Mouse (Mus musculus) midbrain, embryonic 15.5 days (tissue): ENCODE data around the gene Tor1b. TPM values are rescaled to one million over a fixed set of nuclear protein-coding genes. Genes with fewer than 3 reads are reported as not detected.

Source experiments
- ATAC-seq: fragments of 200-750 bp; cut with Nextera tagmentation; replicated peaks from 2 replicates; pipeline ENCODE4 v1.8.0; 2017; ENCODE audit warnings: moderate TSS enrichment
- H3K27ac ChIP-seq: fragments of 300-500 bp; sonication (generic); 2 replicates; pipeline ENCODE4 v1.5.1; 2015; ENCODE audit warnings: mild to moderate bottlenecking, inconsistent platforms
- H3K27me3 ChIP-seq: fragments of 300-500 bp; sonication (generic); replicated peaks from 2 replicates; pipeline ENCODE4 v1.6.1; 2015; ENCODE audit warnings: inconsistent platforms
- H3K36me3 ChIP-seq: fragments of 300-500 bp; sonication (generic); replicated peaks from 2 replicates; pipeline ENCODE4 v1.6.1; 2015; ENCODE audit warnings: inconsistent platforms
- H3K4me1 ChIP-seq: fragments of 300-500 bp; sonication (generic); 2 replicates; pipeline ENCODE4 v1.6.1; 2015; ENCODE audit warnings: inconsistent platforms
- H3K4me2 ChIP-seq: fragments of 300-500 bp; sonication (generic); 2 replicates; pipeline ENCODE4 v1.6.1; 2015; ENCODE audit warnings: inconsistent platforms, mild to moderate bottlenecking, moderate library complexity
- H3K4me3 ChIP-seq: fragments of 300-500 bp; sonication (generic); 2 replicates; pipeline ENCODE4 v1.5.1; 2015; ENCODE audit warnings: mild to moderate bottlenecking, inconsistent platforms
- H3K9ac ChIP-seq: fragments of 300-500 bp; sonication (generic); 2 replicates; pipeline ENCODE4 v1.6.1; 2015; ENCODE audit warnings: mild to moderate bottlenecking, inconsistent platforms
- H3K9me3 ChIP-seq: fragments of 300-500 bp; sonication (generic); 2 replicates; pipeline ENCODE4 v1.6.1; 2016; ENCODE audit warnings: inconsistent platforms
- whole genome bisulfite sequencing: fragments of 180-500 bp; shearing (Covaris S2); methylation state at CpG from one replicate; pipeline ENCODE4 v1.1.7; 2015; ENCODE audit warnings: mixed read lengths; 5-methylcytosine and 5-hydroxymethylcytosine counted together
- polyA plus RNA-seq: library from polyadenylated mRNA; unstranded; fragments of >200 nt; fragmentation: Nextera tagmentation; extraction: Ambion mirVana; gene quantifications from 2 replicates; pipeline ENCODE4 v1.2.1, GENCODE M21; 2015

The Tor1b gene
- polyA plus RNA-seq, 1 experiment from 2014 or later = 20.8 TPM

DNA sequence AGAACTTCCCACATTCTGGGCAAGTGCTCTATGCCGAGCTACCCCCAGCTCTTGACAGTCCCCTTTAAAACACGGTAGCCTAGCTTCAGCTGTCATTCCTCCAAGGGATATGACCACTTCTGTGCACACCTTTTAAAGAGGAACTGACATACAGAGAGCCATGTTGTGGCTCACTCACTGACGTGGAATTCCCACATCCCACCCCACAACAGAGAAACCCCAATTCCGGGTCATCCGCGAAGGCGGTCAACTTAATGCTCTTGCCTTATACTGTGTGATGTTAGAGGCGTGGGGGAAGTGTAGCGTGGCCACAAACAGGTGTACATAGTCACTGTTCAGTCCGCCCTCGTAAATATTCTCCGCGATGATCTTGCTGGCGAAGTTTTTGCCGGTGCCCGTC lies 14.1 kb downstream of the Tor1b start:
- Histone ChIP-seq H3K4me3 (peak overlapping the region; percentile 66), H3K9ac (peak overlapping the region; percentile 77), H3K4me1 (peaks cover 20% of the 10 kb centered on the region), H3K27me3 (no peaks in the 10 kb centered on the region), H3K9me3 (no peaks in the 10 kb centered on the region), H3K27ac (peak overlapping the region; percentile 70; the same call in 1 of the 2 replicates), H3K36me3 (peaks cover 16% of the 10 kb centered on the region), H3K4me2 (peak overlapping the region; percentile 83)
- WGBS = 21% methylated on average over 16 of the region's 16 CpGs
- peak; percentile 19; the same call in 1 of the 2 replicates for ATAC-seq

- no peaks in the 10 kb centered on the region for H3K27me3 ChIP-seq
- H3K4me1 ChIP-seq = peaks cover 20% of the 10 kb centered on the region
- peak within 1 kb of the TSS; percentile 70 for H3K27ac ChIP-seq
- WGBS = 1% methylated on average over 59 of the region's 59 CpGs
- H3K4me2 ChIP-seq = peak within 1 kb of the TSS; percentile 83
- H3K36me3 ChIP-seq = peaks cover 13% of the 10 kb centered on the region; the same call in 1 of the 2 replicates
- peak within 1 kb of the TSS; percentile 77 for H3K9ac ChIP-seq
- ATAC-seq = peak; percentile 95
- no peaks in the 10 kb centered on the region for H3K9me3 ChIP-seq
- H3K4me3 ChIP-seq = peak within 1 kb of the TSS; percentile 66
Measured at GRCm38 (mm10) chr2:30967352-30968327, 14.9 kb downstream of the Tor1b start, which contains the start of gene Tor1a. Tor1a (minus strand) TSS chr2:30967933.

DNA sequence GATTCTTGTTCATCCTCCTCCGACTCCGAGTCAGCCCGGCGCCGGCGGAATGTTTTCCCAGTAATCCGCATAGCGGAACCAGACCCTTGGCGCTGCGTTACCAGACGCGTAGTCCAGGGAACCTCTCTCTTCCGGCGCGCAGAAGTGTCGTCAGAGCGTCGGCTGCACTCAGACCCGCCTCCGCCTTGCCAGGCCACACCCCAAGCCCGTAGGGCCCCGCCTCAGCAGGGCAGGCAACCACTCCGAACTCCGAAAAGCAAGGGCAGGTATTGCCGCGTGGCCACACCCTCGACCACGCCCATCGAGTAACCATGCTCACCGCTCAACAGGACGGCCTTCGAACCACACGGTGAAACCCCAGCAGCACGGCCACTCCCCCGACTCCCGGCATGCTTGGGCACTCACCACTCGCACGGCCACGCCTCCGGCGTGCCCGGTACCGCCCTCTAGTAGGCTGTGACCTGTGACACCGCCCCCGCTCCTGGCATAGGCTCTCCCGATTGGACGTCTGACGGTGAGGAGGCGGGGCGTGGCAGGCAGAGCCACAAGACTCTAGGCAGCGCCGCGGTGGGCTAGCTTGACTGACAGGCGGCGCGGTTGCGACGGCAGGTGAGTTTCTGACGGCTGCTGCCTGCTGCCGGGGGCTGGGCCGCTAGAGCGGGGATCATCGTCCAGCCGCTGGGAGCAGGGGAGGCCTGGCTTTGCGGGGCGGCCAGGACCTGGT lies 29.2 kb downstream of the Tor1b start, which contains the start of the genes BC005624 and Usp20:
TSS of gene BC005624 (minus strand) at position 412 of the 724 bp plus-strand sequence.
TSS of gene Usp20 (plus strand) at position 490 of the 724 bp plus-strand sequence.
- peak; percentile 97 for ATAC-seq
- peaks cover 29% of the 10 kb centered on the region for H3K4me1 ChIP-seq
- no peaks in the 10 kb centered on the region for H3K27me3 ChIP-seq
- peak within 1 kb of the TSS; percentile 75 for H3K4me2 ChIP-seq
- no peaks in the 10 kb centered on the region for H3K9me3 ChIP-seq
- H3K4me3 ChIP-seq = peak within 1 kb of the TSS; percentile 88
- peaks cover 23% of the 10 kb centered on the region for H3K36me3 ChIP-seq
- peak within 1 kb of the TSS; percentile 82 for H3K27ac ChIP-seq
- under 1% methylated on average over 66 of the region's 66 CpGs for WGBS
- peak within 1 kb of the TSS; percentile 70 for H3K9ac ChIP-seq

- peak overlapping the region; percentile 75 for H3K4me2 ChIP-seq
- H3K4me1 ChIP-seq = peaks cover 29% of the 10 kb centered on the region
- H3K27ac ChIP-seq = no peak overlapping the region
- H3K9ac ChIP-seq = peak overlapping the region; percentile 70; the same call in 1 of the 2 replicates
- peaks cover 18% of the 10 kb centered on the region for H3K36me3 ChIP-seq
- no peak for ATAC-seq
- H3K27me3 ChIP-seq = no peaks in the 10 kb centered on the region
- H3K4me3 ChIP-seq = peak overlapping the region; percentile 88
- no peaks in the 10 kb centered on the region for H3K9me3 ChIP-seq
- WGBS = 53% methylated on average over 7 of the region's 7 CpGs
Measured at GRCm38 (mm10) chr2:30983024-30983423, 30.3 kb downstream of the Tor1b start.

DNA sequence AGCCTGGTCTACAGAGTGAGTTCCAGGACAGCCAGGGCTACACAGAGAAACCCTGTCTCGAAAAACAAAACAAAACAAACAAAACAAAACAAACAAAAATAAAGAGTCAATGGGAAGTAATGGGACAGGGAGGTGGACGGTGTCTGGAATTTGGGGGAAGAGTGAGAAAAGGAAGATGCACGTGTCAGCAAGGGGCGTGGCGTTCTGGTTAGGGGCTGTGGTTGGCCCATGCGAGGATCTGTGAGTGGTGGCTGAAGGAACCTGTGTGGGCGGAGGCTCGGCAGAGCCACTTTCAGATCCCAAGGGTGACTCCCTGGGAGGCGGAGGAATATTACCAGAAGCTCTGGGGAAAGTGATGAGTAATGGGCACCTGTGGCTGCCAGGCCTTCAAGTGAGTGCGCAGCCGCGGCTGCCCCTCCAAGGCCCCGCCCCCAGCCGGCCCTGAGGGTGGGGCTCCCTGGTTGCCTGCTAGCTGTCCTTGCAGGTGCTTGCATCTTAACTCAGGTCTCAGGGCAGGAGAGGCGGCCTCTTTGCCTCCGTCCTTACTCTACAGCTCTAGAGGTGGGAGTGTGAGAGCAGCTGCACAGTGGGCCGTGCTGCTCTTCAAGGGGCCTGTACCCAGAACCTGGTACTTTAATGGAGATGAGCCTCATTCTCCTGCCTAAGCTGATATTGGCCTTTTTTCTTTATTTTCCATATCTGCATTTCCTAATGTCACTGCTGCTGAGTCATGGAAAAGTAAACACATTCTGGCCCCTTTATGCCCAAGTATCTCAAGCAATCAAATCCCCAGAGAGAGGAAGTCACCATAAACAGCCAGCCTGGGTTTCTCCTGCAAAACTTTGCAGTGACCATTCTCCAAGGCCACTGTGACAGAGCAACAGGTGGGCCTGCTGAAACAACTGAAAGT lies 32.6 kb downstream of the Tor1b start:
- no peaks in the 10 kb centered on the region for H3K27me3 ChIP-seq
- WGBS = 28% methylated on average over 17 of the region's 17 CpGs

GRCm38 (mm10) chr2:30990221-30990620 lies 37.5 kb downstream of the Tor1b start:
- ATAC-seq = no peak
- no peak overlapping the region for H3K9ac ChIP-seq
- H3K27me3 ChIP-seq = no peaks in the 10 kb centered on the region
- H3K4me2 ChIP-seq = no peak overlapping the region
- 89% methylated on average over 9 of the region's 9 CpGs for WGBS
- H3K9me3 ChIP-seq = no peaks in the 10 kb centered on the region
- no peak overlapping the region for H3K27ac ChIP-seq
- H3K36me3 ChIP-seq = no peaks in the 10 kb centered on the region
- peaks cover 4% of the 10 kb centered on the region; the same call in 1 of the 2 replicates for H3K4me1 ChIP-seq
- no peak overlapping the region for H3K4me3 ChIP-seq

More for the DNA sequence above, 32.6 kb downstream of the Tor1b start:
- no peaks in the 10 kb centered on the region for H3K36me3 ChIP-seq
- no peaks in the 10 kb centered on the region for H3K9me3 ChIP-seq
- no peak overlapping the region for H3K27ac ChIP-seq
- peaks cover 28% of the 10 kb centered on the region for H3K4me1 ChIP-seq
- no peak overlapping the region for H3K4me3 ChIP-seq
- H3K4me2 ChIP-seq = no peak overlapping the region
- ATAC-seq = no peak
- no peak overlapping the region for H3K9ac ChIP-seq

GRCm38 (mm10) chr2:30994853-30995252 lies 42.1 kb downstream of the Tor1b start:
- no peak overlapping the region for H3K4me2 ChIP-seq
- ATAC-seq = no peak
- no peaks in the 10 kb centered on the region for H3K36me3 ChIP-seq
- H3K4me1 ChIP-seq = no peaks in the 10 kb centered on the region
- H3K9me3 ChIP-seq = no peaks in the 10 kb centered on the region
- 91% methylated on average over 4 of the region's 4 CpGs for WGBS
- H3K27ac ChIP-seq = no peak overlapping the region
- H3K4me3 ChIP-seq = no peak overlapping the region
- no peak overlapping the region for H3K9ac ChIP-seq
- no peaks in the 10 kb centered on the region for H3K27me3 ChIP-seq

DNA sequence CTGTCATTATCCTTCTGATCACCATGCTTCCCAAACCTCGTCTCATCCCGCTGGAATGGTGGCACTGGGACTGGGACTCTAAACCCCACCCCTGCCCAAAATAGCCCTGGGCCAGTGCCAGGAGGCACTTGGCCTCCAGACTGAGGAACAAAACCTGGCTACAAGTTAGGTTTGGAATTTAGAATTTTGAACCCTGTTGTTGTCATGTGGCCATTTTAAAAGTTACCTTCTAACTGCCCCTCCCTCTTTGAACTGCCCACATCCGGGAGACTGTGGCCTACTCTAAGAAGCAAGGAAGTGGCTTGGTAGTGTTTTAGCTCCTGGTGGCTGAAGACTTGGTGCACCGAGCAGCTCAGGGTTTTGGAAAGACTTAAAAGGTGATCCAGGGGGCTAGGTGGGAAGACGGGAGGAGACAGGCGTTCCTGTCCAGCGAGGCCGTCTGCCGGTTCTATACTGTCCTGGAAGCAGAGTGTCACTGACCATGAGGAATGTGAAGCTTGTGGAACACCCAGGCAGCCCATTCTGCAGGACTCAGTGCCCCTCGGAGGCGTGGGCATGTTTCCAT lies 42.8 kb downstream of the Tor1b start:
- no peak for ATAC-seq
- 70% methylated on average over 11 of the region's 11 CpGs for WGBS

DNA sequence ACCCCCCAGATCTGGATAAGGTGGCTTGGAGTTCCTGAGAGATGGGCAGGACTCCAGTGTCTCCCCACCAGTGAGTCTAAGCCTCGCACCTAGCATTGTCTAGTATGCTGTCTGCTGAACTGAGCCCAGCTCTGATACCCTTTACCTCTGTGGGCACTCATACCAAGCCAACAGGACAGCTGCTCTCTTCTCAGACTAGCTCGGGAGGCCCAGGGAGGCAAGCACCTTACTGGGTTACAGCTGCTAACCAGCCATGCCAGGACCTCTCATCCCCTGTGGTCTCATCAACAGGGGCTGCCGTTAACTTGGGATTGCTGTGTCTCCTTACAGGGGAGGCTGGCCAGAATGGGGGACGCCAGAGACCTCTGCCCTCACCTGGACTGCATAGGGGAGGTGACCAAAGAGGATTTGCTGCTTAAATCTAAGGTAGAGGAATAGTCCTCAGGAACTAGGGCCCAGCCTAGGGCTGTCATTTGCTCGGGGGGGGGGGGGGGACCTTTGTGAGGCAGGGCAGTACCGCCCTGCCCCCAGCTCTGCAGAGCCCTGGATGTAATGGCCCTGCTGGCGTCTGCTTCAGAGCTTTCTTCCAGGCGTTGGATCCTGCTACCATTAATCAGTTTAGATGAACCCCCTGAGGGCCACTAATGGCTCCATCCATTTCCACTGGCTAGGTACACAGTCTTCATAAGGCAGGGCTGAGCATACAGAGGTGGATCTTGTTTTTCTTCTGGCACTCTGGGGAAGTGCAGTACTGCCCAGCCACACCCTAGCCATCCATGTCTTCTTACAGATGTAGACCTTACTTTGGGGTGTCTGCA lies 45.9 kb downstream of the Tor1b start:
- Histone ChIP-seq H3K27ac (no peak overlapping the region), H3K9ac (no peak overlapping the region), H3K4me2 (no peak overlapping the region), H3K27me3 (no peaks in the 10 kb centered on the region), H3K9me3 (no peaks in the 10 kb centered on the region), H3K4me1 (no peaks in the 10 kb centered on the region), H3K36me3 (0 out of 2 replicates have a peak, but pooled peaks cover 12% of the 10 kb centered on the region), H3K4me3 (no peak overlapping the region)
- 81% methylated on average over 8 of the region's 8 CpGs for WGBS
- ATAC-seq = no peak

More for the DNA sequence above, 42.8 kb downstream of the Tor1b start:
- H3K4me1 ChIP-seq = no peaks in the 10 kb centered on the region
- H3K36me3 ChIP-seq = no peaks in the 10 kb centered on the region
- H3K9ac ChIP-seq = no peak overlapping the region
- no peaks in the 10 kb centered on the region for H3K9me3 ChIP-seq
- H3K27me3 ChIP-seq = no peaks in the 10 kb centered on the region
- no peak overlapping the region for H3K4me3 ChIP-seq
- no peak overlapping the region for H3K4me2 ChIP-seq
- no peak overlapping the region for H3K27ac ChIP-seq

GRCm38 (mm10) chr2:31002857-31003256 lies 50.1 kb downstream of the Tor1b start:
- Histone ChIP-seq H3K27me3 (no peaks in the 10 kb centered on the region), H3K27ac (no peak overlapping the region), H3K4me1 (no peaks in the 10 kb centered on the region), H3K9ac (no peak overlapping the region), H3K9me3 (no peaks in the 10 kb centered on the region), H3K4me3 (no peak overlapping the region), H3K36me3 (peaks cover 31% of the 10 kb centered on the region; the same call in 1 of the 2 replicates), H3K4me2 (no peak overlapping the region)
- no peak for ATAC-seq
- 92% methylated on average over 10 of the region's 10 CpGs for WGBS
